Mouse (Mus musculus) embryonic facial prominence, embryonic 12.5 days (tissue): ENCODE data around the gene Lrrd1. TPM values are rescaled to one million over a fixed set of nuclear protein-coding genes. Genes with fewer than 3 reads are reported as not detected.
A peak's percentile ranks its signal among the peaks of the same experiment; 100 is the strongest.
"Not testable (repeated sequence)": the region's sequence is repeated elsewhere in the genome, so short reads cannot be mapped to it uniquely, and the experiment has no call there.

Source experiments
- ATAC-seq: fragments of 200-750 bp; cut with Nextera tagmentation; 2 replicates; pipeline ENCODE4 v1.8.0; 2017; ENCODE audit not compliant: insufficient number of reproducible peaks, insufficient read depth, low FRiP score, low TSS enrichment
- H3K27ac ChIP-seq: fragments of 300-500 bp; sonication (generic); 2 replicates; pipeline ENCODE4 v1.5.1; 2016; ENCODE audit warnings: mild to moderate bottlenecking
- H3K27me3 ChIP-seq: fragments of 300-500 bp; sonication (generic); 2 replicates; pipeline ENCODE4 v1.6.1; 2016; ENCODE audit warnings: mild to moderate bottlenecking, moderate library complexity
- H3K36me3 ChIP-seq: fragments of 300-500 bp; sonication (generic); 2 replicates; pipeline ENCODE4 v1.6.1; 2016; ENCODE audit warnings: mild to moderate bottlenecking
- H3K4me1 ChIP-seq: fragments of 300-500 bp; sonication (generic); 2 replicates; pipeline ENCODE4 v1.6.1; 2016
- H3K4me2 ChIP-seq: fragments of 300-500 bp; sonication (generic); replicated peaks from 2 replicates; pipeline ENCODE4 v1.6.1; 2016; ENCODE audit warnings: mild to moderate bottlenecking, moderate library complexity
- H3K4me3 ChIP-seq: fragments of 300-500 bp; sonication (generic); 2 replicates; pipeline ENCODE4 v1.5.1; 2016; ENCODE audit warnings: mild to moderate bottlenecking
- H3K9ac ChIP-seq: fragments of 300-500 bp; sonication (generic); 2 replicates; pipeline ENCODE4 v1.6.1; 2016; ENCODE audit warnings: mild to moderate bottlenecking, moderate library complexity
- H3K9me3 ChIP-seq: fragments of 300-500 bp; sonication (generic); 2 replicates; pipeline ENCODE4 v1.6.1; 2016; ENCODE audit warnings: mild to moderate bottlenecking, moderate library complexity
- WGBS: fragments of 180-500 bp; shearing (Covaris S2); methylation state at CpG from one replicate; pipeline ENCODE4 v1.1.7; 2016; 5-methylcytosine and 5-hydroxymethylcytosine counted together
- polyA plus RNA-seq: library from polyadenylated mRNA; unstranded; fragments of >200 nt; fragmentation: Nextera tagmentation; extraction: Ambion mirVana; gene quantifications from 2 replicates; pipeline ENCODE4 v1.2.1, GENCODE M21; 2016

Gene Lrrd1
- polyA plus RNA-seq = 0.11 and 0.14 TPM in 2 replicates

DNA sequence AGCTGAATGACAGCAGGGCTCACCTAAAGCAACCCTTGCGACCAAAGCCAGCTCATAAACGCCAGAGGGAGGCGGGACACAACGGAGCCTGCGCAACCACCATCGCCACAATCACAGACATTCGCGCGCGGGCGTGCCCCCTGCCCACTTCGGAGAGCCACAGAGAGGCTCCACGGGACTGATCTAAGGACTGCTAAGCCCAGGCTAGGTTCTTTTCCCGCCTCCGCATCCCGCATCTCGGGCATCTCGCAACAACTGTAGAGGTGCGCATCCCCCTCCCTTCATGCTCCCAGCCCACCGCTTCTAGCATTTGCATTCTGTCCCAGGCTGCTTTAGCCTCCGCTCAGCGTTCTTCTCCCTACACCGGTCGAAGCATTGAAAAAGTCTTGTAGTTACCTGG lies at the start of gene Lrrd1:
Gene Lrrd1, plus strand, starts transcription at position 148 of the 400 bp plus-strand sequence.
- Histone ChIP-seq H3K4me2 (peak within 1 kb of the TSS; percentile 77), H3K27me3 (no peaks in the 10 kb centered on the region), H3K4me1 (peaks cover 4% of the 10 kb centered on the region; the same call in 1 of the 2 replicates), H3K9me3 (no peaks in the 10 kb centered on the region), H3K27ac (no peak within 1 kb of the TSS), H3K36me3 (0 out of 2 replicates have a peak, but pooled peaks cover 5% of the 10 kb centered on the region), H3K4me3 (peak within 1 kb of the TSS; percentile 41), H3K9ac (peak within 1 kb of the TSS; percentile 21)
- WGBS = 5% methylated on average over 24 of the region's 24 CpGs
- peak; percentile 28; the same call in 1 of the 2 replicates for ATAC-seq

- H3K9me3 ChIP-seq, H3K4me3 ChIP-seq, ATAC-seq, H3K27ac ChIP-seq, H3K4me1 ChIP-seq, H3K9ac ChIP-seq, H3K27me3 ChIP-seq, H3K36me3 ChIP-seq, H3K4me2 ChIP-seq: not testable (repeated sequence)
- WGBS = 98% methylated on average over 2 of the region's 2 CpGs
Measured at GRCm38 (mm10) chr5:3797101-3797500, 47.9 kb upstream of the Lrrd1 start.

DNA sequence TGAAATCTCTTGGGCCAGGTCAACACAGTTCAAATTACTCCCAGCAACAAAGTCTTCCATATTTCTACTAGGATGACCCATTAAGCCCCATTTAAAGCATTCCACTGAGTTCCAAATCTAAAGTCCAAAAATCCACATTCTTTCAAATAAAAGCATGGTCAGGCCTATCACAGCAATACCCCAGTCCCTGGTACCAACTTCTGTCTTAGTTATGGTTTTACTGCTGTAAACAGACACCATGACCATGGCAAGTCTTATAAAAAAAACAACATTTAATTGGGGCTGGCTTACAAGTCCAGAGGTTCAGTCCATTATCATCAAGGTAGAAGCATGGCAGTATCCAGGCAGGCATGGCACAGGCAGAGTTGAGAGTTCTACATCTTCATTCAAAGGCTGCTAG lies 46.3 kb upstream of the Lrrd1 start:
- H3K27me3 ChIP-seq, H3K4me1 ChIP-seq, H3K4me2 ChIP-seq, ATAC-seq, H3K9me3 ChIP-seq, H3K36me3 ChIP-seq, H3K9ac ChIP-seq, H3K4me3 ChIP-seq, H3K27ac ChIP-seq: not testable (repeated sequence)

DNA sequence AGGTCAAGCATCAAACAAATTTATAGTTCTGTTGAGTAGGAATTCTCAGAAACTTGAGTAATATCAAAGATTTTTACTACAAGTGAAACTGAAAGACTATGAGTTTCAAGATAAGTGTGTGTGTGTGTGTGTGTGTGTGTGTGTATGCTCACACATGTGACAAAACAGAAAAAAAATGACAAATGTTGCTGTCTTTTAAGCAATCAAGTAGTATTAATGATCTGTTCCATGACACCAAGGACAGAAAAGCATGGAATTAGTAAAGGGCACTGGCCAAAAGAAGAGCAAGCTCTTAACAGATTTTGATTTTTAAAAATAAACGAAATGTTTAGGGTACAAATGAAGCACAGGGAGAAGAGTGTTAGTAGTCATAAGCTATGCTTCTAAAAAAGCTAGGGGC lies 44.9 kb upstream of the Lrrd1 start:
- Histone ChIP-seq H3K4me3 (no peak overlapping the region), H3K4me1 (peaks cover 9% of the 10 kb centered on the region; the same call in 1 of the 2 replicates), H3K36me3 (no peaks in the 10 kb centered on the region), H3K4me2 (no peak overlapping the region), H3K27me3 (no peaks in the 10 kb centered on the region), H3K27ac (no peak overlapping the region), H3K9ac (no peak overlapping the region), H3K9me3 (no peaks in the 10 kb centered on the region)
- no peak for ATAC-seq
- WGBS = 84% methylated on average over 1 of the region's 1 CpGs

DNA sequence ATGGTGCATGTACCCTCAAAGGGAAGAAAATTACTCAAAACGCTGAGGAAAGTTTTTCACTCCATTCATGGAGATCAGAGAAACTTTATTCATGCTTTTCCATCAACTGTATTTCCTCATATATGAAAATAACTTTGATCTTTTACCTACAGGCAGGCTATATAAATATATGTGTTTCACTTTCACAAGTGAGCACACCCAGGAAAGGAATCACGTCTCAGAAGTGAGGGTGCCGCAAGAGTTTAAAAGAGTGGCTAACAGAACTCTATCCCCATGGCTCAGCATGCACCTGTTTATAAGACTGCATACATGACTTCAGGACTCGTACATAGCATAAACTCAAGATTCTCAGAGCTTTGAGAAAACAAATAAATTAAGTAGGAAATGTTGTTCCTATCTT lies 44.1 kb upstream of the Lrrd1 start:
- Histone ChIP-seq H3K4me1 (peaks cover 9% of the 10 kb centered on the region; the same call in 1 of the 2 replicates), H3K27me3 (no peaks in the 10 kb centered on the region), H3K27ac (no peak overlapping the region), H3K4me3 (no peak overlapping the region), H3K36me3 (no peaks in the 10 kb centered on the region), H3K9me3 (no peaks in the 10 kb centered on the region), H3K4me2 (no peak overlapping the region), H3K9ac (no peak overlapping the region)
- no peak for ATAC-seq
- 75% methylated on average over 4 of the region's 4 CpGs for WGBS

DNA sequence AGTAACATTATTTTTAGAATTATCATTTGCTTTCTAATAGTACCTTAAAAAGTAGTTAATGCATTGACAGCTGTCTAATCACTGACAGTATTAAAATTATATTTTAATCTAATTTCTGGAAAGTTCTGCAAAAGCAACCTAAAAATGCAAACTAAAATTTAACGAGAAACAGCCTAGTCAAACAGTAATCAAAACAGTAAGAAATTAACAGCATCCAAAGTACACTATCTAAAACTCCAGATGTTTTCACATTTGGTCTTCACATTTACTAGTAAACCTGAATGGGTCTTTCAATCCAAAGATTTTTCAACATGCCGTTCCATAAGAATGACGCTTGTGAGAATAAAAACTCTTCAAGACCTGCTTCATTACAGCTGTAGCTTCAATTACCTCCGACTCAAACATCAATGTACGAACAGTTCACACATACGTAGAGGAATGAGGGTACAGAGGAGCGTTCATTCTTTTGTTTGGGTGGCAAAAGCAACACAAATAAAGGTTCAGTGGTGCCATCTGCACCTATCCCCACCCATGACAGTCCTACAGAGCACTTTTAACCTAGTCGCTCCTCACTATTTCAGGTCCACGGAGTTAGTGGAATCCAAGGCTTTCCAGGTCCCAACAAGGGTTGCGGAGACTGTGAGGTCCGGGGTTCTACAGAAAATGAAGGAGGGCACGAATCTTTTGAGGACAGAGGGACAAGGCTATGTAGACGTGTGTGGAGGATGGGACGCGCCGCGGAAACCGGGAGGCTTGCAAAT lies 43.1 kb upstream of the Lrrd1 start:
- Histone ChIP-seq H3K27ac (peak overlapping the region; percentile 88; the same call in 1 of the 2 replicates), H3K9ac (peak overlapping the region; percentile 77), H3K4me2 (peak overlapping the region; percentile 76), H3K4me3 (peak overlapping the region; percentile 93), H3K9me3 (no peaks in the 10 kb centered on the region), H3K36me3 (no peaks in the 10 kb centered on the region), H3K4me1 (peaks cover 9% of the 10 kb centered on the region; the same call in 1 of the 2 replicates), H3K27me3 (no peaks in the 10 kb centered on the region)
- ATAC-seq = no peak
- WGBS = 7% methylated on average over 18 of the region's 18 CpGs

DNA sequence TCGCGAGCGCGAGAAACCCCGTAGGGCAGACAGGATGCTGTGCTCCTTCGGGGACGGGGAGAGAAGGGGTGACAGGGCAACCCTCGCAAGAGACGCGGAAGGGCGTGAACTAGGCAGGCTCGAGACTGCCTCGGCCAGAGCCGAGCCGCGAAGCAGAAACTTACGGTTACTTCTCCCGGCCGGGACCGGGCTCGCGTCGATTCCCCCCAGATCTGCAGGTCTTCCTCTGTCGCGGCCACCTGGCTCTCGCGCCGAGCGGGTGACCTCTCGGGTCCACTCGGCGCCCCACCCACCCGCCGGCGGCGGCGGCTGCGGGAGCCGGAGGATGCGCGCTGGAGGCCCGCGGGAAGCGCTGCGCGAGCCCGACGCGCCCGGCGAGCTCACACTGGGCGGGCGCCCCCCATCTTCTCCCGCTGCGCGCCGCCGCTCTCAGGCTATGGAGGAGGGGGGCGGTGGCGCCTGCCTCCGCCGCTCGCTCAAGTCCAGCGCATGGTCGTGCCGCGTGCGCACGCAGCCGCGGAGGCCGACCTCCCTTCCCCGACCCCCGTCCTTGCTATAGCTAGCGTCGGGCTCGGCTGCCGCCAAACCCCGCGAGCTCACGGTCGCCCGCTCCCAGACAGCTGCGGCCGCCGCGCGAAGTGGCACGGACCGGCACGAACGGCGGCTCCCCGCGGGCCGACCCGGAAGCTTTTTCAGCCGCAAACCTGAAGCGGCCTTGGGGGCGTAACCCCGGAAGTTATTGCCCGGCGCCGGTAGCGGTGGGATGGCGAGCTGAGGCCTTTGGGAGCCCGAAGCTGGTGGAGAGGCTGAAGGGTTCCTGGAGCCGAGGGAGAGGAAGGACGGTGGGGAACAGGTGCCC lies 42.3 kb upstream of the Lrrd1 start, which contains the start of the genes Ankib1 and Krit1:
Gene Ankib1, minus strand, starts transcription at position 493 of the 859 bp plus-strand sequence.
Gene Krit1, plus strand, starts transcription at position 752 of the 859 bp plus-strand sequence.
- ATAC-seq = peak; percentile 94
- WGBS = under 1% methylated on average over 76 of the region's 109 CpGs

GRCm38 (mm10) chr5:3803292-3804165 lies 41.4 kb upstream of the Lrrd1 start:
- H3K9me3 ChIP-seq = no peaks in the 10 kb centered on the region
- H3K27me3 ChIP-seq = no peaks in the 10 kb centered on the region
- peak overlapping the region; percentile 93 for H3K4me3 ChIP-seq
- whole genome bisulfite sequencing = under 1% methylated on average over 36 of the region's 36 CpGs
- peaks cover 9% of the 10 kb centered on the region; the same call in 1 of the 2 replicates for H3K4me1 ChIP-seq
- H3K9ac ChIP-seq = peak overlapping the region; percentile 77
- H3K27ac ChIP-seq = peak overlapping the region; percentile 88
- peak; percentile 79 for ATAC-seq
- H3K4me2 ChIP-seq = peak overlapping the region; percentile 76
- H3K36me3 ChIP-seq = no peaks in the 10 kb centered on the region

More for the DNA sequence above, 42.3 kb upstream of the Lrrd1 start, which contains the start of the genes Ankib1 and Krit1:
- peak within 1 kb of the TSS; percentile 76 for H3K4me2 ChIP-seq
- H3K4me3 ChIP-seq = peak within 1 kb of the TSS; percentile 93
- H3K36me3 ChIP-seq = no peaks in the 10 kb centered on the region
- peaks cover 9% of the 10 kb centered on the region; the same call in 1 of the 2 replicates for H3K4me1 ChIP-seq
- H3K27ac ChIP-seq = peak within 1 kb of the TSS; percentile 88
- no peaks in the 10 kb centered on the region for H3K9me3 ChIP-seq
- peak within 1 kb of the TSS; percentile 77 for H3K9ac ChIP-seq
- H3K27me3 ChIP-seq = no peaks in the 10 kb centered on the region

DNA sequence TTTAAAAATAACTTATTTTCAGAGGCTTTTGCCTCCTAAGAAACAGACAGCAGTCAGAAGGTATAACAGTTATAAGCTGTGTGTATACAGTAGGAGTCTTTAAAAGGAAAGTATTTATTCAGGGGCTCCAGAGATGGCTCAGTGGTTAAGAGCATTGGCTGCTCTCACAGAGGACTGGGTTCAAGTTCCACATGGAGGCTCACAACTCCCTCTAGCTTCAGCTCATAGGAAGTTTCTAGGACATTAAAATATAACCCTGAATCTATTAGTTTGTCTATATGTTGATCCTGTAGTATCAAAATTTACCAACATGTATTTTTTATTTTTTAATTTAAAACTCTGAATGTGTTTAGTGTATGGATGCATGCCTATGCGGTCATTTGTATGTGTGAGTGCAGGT lies 36.5 kb upstream of the Lrrd1 start:
- ATAC-seq = no peak
- Histone ChIP-seq H3K9me3 (no peaks in the 10 kb centered on the region), H3K9ac (no peak overlapping the region), H3K4me2 (no peak overlapping the region), H3K36me3 (peaks cover 15% of the 10 kb centered on the region; the same call in 1 of the 2 replicates), H3K4me3 (no peak overlapping the region), H3K27me3 (no peaks in the 10 kb centered on the region), H3K27ac (no peak overlapping the region), H3K4me1 (0 out of 2 replicates have a peak, but pooled peaks cover 6% of the 10 kb centered on the region)
- 95% methylated on average over 1 of the region's 1 CpGs for WGBS

DNA sequence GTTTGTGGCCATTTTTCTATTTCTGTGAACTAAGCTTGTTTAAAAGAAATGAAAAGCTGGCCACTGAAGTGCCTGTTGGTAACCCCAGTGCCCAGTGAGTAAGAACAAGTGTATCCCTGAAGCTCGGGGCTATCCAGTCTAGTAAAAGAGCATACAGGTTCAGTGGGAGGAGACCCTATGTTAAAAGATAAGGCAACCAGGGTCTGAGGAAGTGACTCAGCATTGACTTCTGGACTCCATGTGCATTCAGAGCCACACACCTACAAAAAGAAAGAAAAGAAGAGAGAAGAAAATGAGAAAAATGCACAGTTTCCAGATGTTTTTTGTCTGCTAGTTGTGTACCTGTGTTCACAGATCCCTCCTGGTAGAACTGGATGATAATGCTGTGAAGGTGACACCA lies 10.9 kb upstream of the Lrrd1 start:
- H3K36me3 ChIP-seq = peaks cover 28% of the 10 kb centered on the region
- ATAC-seq = no peak
- 83% methylated on average over 1 of the region's 1 CpGs for WGBS

DNA sequence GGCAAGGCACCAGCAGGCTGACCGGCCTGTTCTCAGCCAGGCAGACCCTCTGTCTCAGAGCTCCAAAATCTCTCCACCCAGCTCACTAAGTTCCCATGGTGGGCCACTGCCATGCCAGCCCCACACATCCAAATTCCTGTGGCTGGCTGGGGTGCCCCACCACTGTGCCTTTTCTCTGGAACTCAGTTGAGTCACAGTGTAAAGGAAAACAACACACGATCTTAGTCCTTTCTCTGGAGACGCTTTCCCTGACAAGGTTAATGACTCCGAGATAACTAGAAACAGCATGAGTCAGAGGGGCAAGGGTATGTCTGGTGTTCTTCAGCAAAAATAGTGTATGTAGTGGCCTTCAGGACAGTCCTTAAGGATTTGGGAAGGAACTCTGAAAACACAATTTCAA lies 25.2 kb downstream of the Lrrd1 start:
- Histone ChIP-seq H3K27me3 (no peaks in the 10 kb centered on the region), H3K9me3 (no peaks in the 10 kb centered on the region), H3K4me2 (no peak overlapping the region), H3K27ac (no peak overlapping the region), H3K36me3 (no peaks in the 10 kb centered on the region), H3K4me1 (no peaks in the 10 kb centered on the region), H3K9ac (no peak overlapping the region), H3K4me3 (no peak overlapping the region)
- no peak for ATAC-seq
- 50% methylated on average over 4 of the region's 4 CpGs for WGBS

More for the DNA sequence above, 10.9 kb upstream of the Lrrd1 start:
- H3K27me3 ChIP-seq = no peaks in the 10 kb centered on the region
- no peaks in the 10 kb centered on the region for H3K9me3 ChIP-seq
- H3K4me1 ChIP-seq = no peaks in the 10 kb centered on the region
- H3K4me3 ChIP-seq = no peak overlapping the region
- H3K9ac ChIP-seq = no peak overlapping the region
- H3K4me2 ChIP-seq = no peak overlapping the region
- H3K27ac ChIP-seq = no peak overlapping the region
